Mouse (Mus musculus) cerebellum, adult 9-10 months (tissue): Measurements from ENCODE around the gene Mreg.

ENCODE experiments used
- DNase-seq: peaks from one replicate; pipeline ENCODE4 v3.0.0; 2022

Mreg gene

GRCm38 (mm10) chr1:72226887-72227481, 14.9 kb upstream of the Mreg start:
- DNase-seq = no peak

GRCm38 (mm10) chr1:72226172-72226886, 14.2 kb upstream of the Mreg start:
- DNase-seq = no peak

DNA sequence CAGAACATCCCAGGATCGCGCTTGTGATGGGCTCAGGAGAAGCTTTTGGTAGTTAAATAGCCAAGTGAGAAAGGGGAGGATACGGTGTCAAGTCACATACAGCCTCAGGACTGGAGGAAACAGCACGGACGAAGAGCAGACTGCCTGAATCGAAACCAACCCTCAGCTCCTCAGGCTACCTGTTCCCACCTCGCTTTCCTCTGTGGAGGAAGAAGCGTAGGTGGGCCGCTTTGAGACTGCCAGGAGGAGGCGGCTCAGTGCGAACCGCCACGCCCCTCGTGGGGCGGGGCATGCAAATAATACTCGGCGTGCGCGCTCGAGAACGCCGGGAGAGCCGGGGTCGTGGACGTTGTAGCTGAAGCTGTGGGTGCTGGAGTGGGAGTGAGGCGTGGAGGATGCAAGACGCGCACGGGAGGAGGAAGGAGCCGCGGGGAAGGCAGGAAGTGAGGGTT, 13.6 kb upstream of the Mreg start:
- peak; percentile 86 for DNase-seq

- DNase-seq = peak; percentile 69
These were observed 13.1 kb upstream of the Mreg start for GRCm38 (mm10) chr1:72225054-72225718.

GRCm38 (mm10) chr1:72220008-72220407, 7.9 kb upstream of the Mreg start:
- DNase-seq = peak; percentile 80

DNA sequence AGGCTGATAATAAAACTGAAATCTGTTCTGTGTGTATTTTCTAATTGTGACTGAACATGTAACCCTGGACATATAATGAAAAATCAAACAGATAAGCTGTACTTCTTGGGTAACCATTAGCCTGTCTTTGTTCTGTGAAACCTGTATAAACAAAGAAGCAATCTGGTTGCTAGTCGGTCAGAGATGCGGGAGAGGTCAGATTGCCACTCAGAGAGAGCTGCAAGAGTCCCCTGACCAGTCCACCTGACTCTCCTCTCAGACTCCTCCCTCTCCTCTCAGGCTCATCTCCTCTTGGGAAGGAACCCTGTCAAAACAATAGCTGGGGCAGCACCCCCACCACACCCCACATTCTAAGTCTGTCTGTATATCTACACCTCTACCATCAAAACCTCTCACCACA, 7.0 kb upstream of the Mreg start:
- DNase-seq = no peak

- DNase-seq = no peak
These were observed 6.5 kb upstream of the Mreg start for GRCm38 (mm10) chr1:72218626-72219025.

GRCm38 (mm10) chr1:72216761-72217160, 4.7 kb upstream of the Mreg start:
- no peak for DNase-seq

GRCm38 (mm10) chr1:72215174-72215573, 3.1 kb upstream of the Mreg start:
- no peak for DNase-seq

DNA sequence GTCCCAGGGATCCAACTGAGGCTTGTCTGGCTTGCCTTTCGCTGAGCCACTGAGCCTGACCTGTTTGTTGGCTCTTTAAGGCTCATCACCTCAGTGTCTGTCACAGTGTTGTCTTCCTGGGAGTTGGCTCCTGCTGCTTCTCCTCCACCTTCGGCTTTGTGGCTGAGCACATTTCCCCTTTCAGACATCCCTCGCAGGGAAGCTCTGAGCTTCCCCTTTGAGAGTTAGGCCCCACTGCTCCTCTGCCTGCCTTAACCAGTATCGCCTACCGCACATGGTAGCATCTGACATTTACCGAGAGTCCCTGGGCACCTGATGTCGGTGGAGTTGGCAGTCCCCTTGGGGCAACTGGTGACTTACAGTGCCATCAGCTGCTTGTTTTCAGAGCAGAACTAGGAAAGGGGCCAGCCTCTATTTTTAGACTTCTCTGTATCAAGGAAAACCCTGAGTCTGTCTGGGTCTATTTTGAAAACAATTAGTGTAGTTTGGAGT, 2.4 kb upstream of the Mreg start:
- DNase-seq = peak; percentile 85

DNA sequence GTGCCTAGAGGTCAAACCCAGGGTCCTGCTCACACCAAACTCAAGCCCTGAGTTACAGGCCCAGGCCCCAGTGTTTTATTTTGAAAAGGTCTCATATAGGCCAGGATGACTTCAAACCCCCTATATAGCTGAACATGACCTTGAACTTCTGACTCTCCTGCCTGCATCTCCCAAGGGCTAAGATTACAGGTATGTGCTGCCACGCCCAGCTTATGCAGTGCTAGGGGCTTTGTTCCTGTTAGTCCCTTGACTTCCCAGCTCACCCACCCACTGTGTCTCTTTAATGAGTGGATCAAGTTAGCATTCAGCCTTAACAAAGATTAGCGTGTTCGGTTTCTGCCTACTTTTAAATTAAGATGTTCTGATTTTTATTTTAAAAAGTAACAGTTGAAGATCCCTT, 1.8 kb upstream of the Mreg start:
- no peak for DNase-seq

- DNase-seq = peak; percentile 74
These were observed 1.1 kb downstream of the Mreg start for GRCm38 (mm10) chr1:72210803-72211679.

DNA sequence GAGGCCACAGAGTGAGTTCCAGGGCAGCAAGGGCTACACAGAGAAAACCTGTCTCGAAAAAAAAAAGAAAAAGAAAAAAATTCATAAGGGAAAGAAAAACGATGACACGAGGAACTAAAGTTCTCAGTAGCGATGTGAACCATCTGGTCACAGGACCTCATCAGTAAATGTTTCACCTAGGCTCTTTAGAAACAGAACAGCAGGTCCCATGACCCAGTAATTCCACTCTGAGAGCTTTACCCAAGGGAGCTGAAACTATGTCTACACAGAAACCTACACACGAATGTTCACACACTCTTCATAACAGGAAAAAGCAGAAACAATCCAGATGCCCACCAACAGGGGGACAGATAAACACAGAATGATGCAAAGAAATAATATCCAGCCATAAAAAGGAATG, 4.0 kb downstream of the Mreg start:
- DNase-seq = no peak

DNA sequence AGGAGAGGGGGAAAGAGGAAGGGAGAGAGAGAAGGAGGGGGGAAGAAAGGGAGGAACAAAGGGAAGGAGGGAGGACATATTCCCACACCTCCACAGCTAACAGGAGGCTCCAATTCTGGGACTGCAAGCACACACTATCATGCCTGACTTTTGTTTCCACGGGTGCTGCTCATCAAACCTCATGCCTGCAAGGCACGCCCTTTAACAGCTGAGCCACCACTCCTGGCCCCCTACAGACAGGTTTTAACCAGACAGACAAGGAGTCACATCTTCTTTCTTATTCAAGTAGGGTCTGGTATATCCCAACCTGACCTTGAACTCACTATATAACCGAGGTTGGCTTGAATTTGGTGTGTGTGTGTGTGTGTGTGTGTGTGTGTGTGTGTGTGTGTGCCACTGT, 7.0 kb downstream of the Mreg start:
- no peak for DNase-seq

GRCm38 (mm10) chr1:72203204-72203603, 8.9 kb downstream of the Mreg start:
- DNase-seq = no peak

DNA sequence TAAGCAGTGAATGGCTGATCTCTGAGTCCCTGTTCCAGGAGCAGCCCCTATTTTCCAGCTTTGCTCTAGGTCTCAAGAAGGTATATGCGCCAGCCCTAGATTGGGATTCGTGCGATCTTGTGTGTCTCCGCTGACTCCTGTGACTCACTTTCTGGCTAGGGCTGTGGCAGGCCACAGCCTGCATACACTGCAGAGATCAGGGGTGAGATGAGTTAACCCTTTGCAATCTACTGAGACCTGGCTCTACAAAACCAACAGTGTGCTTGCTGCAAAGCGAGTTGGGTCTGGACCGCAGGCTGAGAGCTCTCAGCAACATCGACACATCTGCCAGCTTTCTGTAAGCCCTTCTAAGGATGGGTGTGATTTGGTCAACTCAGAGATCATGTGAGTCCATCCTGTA, 9.4 kb downstream of the Mreg start:
- DNase-seq = no peak

- DNase-seq = no peak
These were observed 10.0 kb downstream of the Mreg start for GRCm38 (mm10) chr1:72202068-72202467.

DNA sequence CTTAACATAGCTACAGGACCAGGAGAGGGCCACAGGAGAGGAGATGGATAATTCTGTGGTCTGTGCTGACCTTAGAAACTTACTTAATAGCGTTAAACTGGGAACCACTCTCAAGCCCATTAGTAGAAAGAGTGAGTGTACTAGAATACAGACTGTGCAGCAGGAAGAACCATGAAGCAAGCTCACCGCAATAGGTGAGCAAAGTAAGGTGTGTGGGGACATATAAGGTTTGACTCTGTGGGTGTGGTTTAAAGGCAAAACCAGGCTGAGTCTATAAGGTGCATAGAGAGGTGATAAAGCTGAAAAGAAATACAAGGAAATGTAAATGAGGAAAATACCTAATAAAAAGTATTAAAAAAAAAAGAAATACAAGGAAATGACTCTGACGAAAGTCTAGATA, 11.0 kb downstream of the Mreg start:
- DNase-seq = no peak

GRCm38 (mm10) chr1:72198142-72198806, 13.8 kb downstream of the Mreg start:
- DNase-seq = no peak

GRCm38 (mm10) chr1:72196626-72197359, 15.3 kb downstream of the Mreg start:
- no peak for DNase-seq

- no peak for DNase-seq
These were observed 16.0 kb downstream of the Mreg start for GRCm38 (mm10) chr1:72196123-72196522.

- DNase-seq = no peak
These were observed 20.7 kb downstream of the Mreg start for GRCm38 (mm10) chr1:72191449-72191848.
